Mouse (Mus musculus) C2C12 (cell line): ENCODE results near the gene Gm18596. TPM values are rescaled to one million over a fixed set of nuclear protein-coding genes. Genes with fewer than 3 reads are reported as not detected.
"Not testable (repeated sequence)": the region's sequence is repeated elsewhere in the genome, so short reads cannot be mapped to it uniquely, and the experiment has no call there.

ENCODE experiments used
- H3K27me3 ChIP-seq: one replicate; pipeline ENCODE4 v1.6.1; 2011; ENCODE audit not compliant: control insufficient read depth, insufficient read depth, insufficient read length
- H3K36me3 ChIP-seq: one replicate; pipeline ENCODE4 v1.6.1; 2011; ENCODE audit not compliant: control insufficient read depth, insufficient read depth
- H3K4me3 ChIP-seq: one replicate; pipeline ENCODE4 v1.5.1; 2011; ENCODE audit warnings: mild to moderate bottlenecking, control low read depth; ENCODE audit not compliant: poor library complexity, insufficient read depth, severe bottlenecking
- H3K79me2 ChIP-seq: one replicate; pipeline ENCODE4 v1.6.1; 2011; ENCODE audit not compliant: control insufficient read depth, insufficient read depth
- H3K79me3 ChIP-seq: one replicate; pipeline ENCODE4 v1.6.1; 2011; ENCODE audit warnings: low read depth, control low read depth
- H3ac ChIP-seq: one replicate; pipeline ENCODE3; 2011; ENCODE audit warnings: low read depth; ENCODE audit not compliant: control insufficient read depth, insufficient read length
- CEBPB ChIP-seq: IDR thresholded peaks from one replicate; pipeline ENCODE4 v1.6.1; 2011; ENCODE audit warnings: low read depth, mild to moderate bottlenecking, control low read depth, moderate library complexity
- CTCF ChIP-seq: IDR thresholded peaks from one replicate; pipeline ENCODE4 v1.5.1; 2011; ENCODE audit not compliant: control insufficient read depth, insufficient read depth, insufficient read length
- FOSL1 ChIP-seq: IDR thresholded peaks from one replicate; pipeline ENCODE4 v1.8.0; 2011; ENCODE audit warnings: mild to moderate bottlenecking, low read length; ENCODE audit not compliant: poor library complexity, insufficient read depth, severe bottlenecking
- MAX ChIP-seq: IDR thresholded peaks from one replicate; pipeline ENCODE4 v1.6.1; 2011; ENCODE audit warnings: mild to moderate bottlenecking, control low read depth
- MYOD1 ChIP-seq: IDR thresholded peaks from one replicate; pipeline ENCODE4 v1.6.1; 2011; ENCODE audit warnings: low read depth; ENCODE audit not compliant: control insufficient read depth, insufficient read length
- MYOG ChIP-seq: IDR thresholded peaks from one replicate; pipeline ENCODE4 v1.6.1; 2011; ENCODE audit not compliant: control insufficient read depth, insufficient read length; ENCODE audit errors: extremely low read depth
- USF1 ChIP-seq: IDR thresholded peaks from one replicate; pipeline ENCODE4 v1.6.1; 2011; ENCODE audit warnings: low read depth, mild to moderate bottlenecking, control low read depth, moderate library complexity
- polyA plus RNA-seq: library from polyadenylated mRNA; unstranded; fragments of >200 nt; fragmentation: generic; extraction: Trizol; gene quantifications from one replicate; pipeline ENCODE4 v1.2.1, GENCODE M21; 2012; ENCODE audit warnings: missing spikeins

The Gm18596 gene
- polyA plus RNA-seq, 1 experiment, result not detected

DNA sequence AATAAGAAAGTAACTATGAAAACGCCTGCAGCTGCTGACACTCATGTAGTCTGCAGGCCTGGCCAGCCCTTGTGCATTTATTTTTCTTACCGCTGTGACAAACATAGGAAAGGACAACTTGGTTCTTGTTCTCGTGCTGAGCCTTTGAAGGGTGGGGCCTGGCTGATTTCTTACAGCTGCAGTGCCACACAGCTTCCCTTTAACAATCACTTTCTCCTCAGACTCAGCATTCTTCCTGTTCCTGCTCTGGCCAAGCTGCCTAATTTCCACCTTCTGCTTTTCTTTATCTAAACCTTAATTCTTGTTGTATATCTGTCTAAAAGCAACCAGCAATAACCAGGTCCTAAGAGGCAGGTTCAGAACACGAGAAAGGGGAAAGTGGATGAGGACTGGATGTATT is 28.7 kb downstream of the Gm18596 start:
- Histone ChIP-seq H3K36me3 (no peaks in the 10 kb centered on the region), H3ac (no peak overlapping the region), H3K27me3 (peaks cover 5% of the 10 kb centered on the region), H3K79me3 (no peaks in the 10 kb centered on the region), H3K4me3 (no peak overlapping the region), H3K79me2 (no peaks in the 10 kb centered on the region)
- no peak for TF ChIP-seq MAX
- no peak for TF ChIP-seq MYOD1
- no peak for TF ChIP-seq MYOG
- no peak for TF ChIP-seq FOSL1
- TF ChIP-seq CTCF, result no peak
- TF ChIP-seq USF1, result no peak
- TF ChIP-seq CEBPB, result no peak

DNA sequence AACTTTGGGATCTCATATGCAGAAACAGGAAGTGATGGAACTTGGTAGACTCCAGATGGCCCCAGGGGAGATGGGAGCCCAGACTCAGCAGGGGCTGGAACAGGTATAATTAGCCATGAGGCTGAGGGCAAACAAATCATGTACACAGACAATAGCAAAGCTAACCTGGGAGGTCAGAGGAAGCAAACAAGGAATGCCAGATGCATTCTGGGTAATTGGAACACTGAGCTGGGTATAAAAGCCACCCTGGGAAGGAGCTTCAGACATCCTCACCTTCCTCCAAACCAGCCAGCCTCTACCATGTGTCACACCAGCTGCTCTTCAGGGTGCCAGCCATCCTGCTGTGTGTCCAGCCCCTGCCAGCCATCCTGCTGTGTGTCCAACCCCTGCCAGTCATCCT is 31.3 kb downstream of the Gm18596 start, which contains the start of gene Gm10024:
TSS of gene Gm10024 (plus strand) at position 301 of the 400 bp plus-strand sequence.
- not testable (repeated sequence) for H3K27me3 ChIP-seq, H3ac ChIP-seq, H3K36me3 ChIP-seq, H3K79me2 ChIP-seq, H3K4me3 ChIP-seq, H3K79me3 ChIP-seq

DNA sequence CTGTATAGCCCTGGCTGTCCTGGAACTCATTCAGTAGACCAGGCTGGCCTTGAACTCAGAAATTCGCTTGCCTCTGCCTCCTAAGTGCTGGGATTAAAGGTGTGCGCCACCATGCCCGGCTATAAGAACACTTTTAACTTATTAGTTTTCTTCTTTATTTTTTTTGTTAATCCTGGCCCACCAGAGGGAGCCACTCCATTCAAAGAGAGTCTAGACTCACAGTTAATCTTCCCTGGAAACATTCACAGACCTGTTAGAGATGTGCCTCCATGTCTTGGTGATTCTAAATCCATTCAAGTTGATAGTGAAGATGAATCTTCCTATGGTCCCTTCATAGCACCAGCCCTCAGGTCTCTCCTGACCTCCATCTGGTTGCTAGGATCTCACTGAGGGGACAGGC is 32.6 kb downstream of the Gm18596 start:
- no peak for TF ChIP-seq FOSL1
- TF ChIP-seq USF1, result no peak
- no peak for TF ChIP-seq MYOG
- TF ChIP-seq CEBPB, result no peak

DNA sequence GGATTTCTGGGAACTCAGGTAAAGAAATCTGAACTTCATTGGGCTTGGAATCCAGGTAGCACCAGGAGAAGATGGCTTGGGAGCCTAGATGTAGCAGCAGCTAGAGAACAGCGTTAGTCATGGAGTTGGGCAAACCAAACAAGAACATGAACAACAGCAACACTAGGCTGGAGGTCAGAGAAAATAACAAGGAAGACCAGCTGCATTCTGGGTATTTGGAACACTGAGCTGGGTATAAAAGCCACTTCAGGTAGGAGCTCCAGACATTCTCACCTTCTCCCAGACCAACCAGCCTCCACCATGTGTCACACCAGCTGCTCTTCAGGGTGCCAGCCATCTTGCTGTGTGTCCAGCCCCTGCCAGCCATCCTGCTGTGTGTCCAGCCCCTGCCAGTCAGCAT is 36.1 kb downstream of the Gm18596 start, which contains the start of gene Gm10272:
TSS of gene Gm10272 (plus strand) at position 301 of the 400 bp plus-strand sequence.
- H3K4me3 ChIP-seq, result no peak within 1 kb of the TSS
- H3K36me3 ChIP-seq, result no peaks in the 10 kb centered on the region
- H3ac ChIP-seq, result no peak within 1 kb of the TSS
- H3K79me2 ChIP-seq, result no peaks in the 10 kb centered on the region
- H3K27me3 ChIP-seq, result peaks cover 5% of the 10 kb centered on the region
- H3K79me3 ChIP-seq, result no peaks in the 10 kb centered on the region
- TF ChIP-seq FOSL1 (no peak), USF1 (no peak), MAX (no peak), CEBPB (no peak), MYOD1 (no peak), CTCF (no peak), MYOG (no peak)

More for the DNA sequence above, 32.6 kb downstream of the Gm18596 start:
- Histone ChIP-seq H3K27me3 (peaks cover 5% of the 10 kb centered on the region), H3ac (no peak overlapping the region), H3K79me2 (no peaks in the 10 kb centered on the region), H3K79me3 (no peaks in the 10 kb centered on the region), H3K4me3 (no peak overlapping the region), H3K36me3 (no peaks in the 10 kb centered on the region)

DNA sequence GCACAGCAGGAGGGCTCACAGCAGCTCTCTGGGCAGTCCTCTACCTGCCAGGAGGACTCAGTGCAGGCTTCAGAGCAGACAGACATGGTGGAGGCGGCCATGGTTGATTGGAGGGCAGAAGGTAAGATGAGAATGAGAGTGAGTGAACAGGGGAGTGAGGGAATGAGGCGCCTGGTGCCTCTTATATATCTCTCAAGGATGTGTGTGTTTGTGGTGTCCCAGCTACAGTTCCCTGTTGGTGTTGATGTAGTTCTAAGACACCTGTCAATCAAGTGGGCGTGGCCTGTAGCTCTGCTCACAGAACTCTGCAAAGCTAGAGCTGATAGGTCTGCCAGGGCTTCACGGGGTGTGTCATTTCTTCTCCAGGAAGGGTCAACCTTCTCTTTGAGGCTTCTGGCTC is 45.3 kb downstream of the Gm18596 start, which contains the start of gene Gm9508:
TSS of gene Gm9508 (minus strand) at position 101 of the 400 bp plus-strand sequence.
- Histone ChIP-seq H3ac (no peak within 1 kb of the TSS), H3K4me3 (no peak within 1 kb of the TSS), H3K79me3 (no peaks in the 10 kb centered on the region), H3K27me3 (peaks cover 24% of the 10 kb centered on the region), H3K36me3 (no peaks in the 10 kb centered on the region), H3K79me2 (no peaks in the 10 kb centered on the region)
- TF ChIP-seq MAX (no peak), CEBPB (no peak), MYOD1 (no peak), CTCF (no peak), FOSL1 (no peak), USF1 (no peak), MYOG (no peak)

Other genes with a start within 250 kb of the Gm18596 start
- gene Fam207a, start 226.9 kb downstream of the Gm18596 start, polyA plus RNA-seq, result 45.2 TPM
- 0.47 TPM for gene Itgb2, start 212.4 kb downstream of the Gm18596 start, polyA plus RNA-seq
- 96.1 TPM for gene Pttg1ip, start 160.9 kb downstream of the Gm18596 start, polyA plus RNA-seq
- 152 TPM for gene Sumo3, start 136.5 kb downstream of the Gm18596 start, polyA plus RNA-seq
- gene Gm49325, start 136.4 kb downstream of the Gm18596 start, polyA plus RNA-seq, result 5.1 TPM
- gene Ube2g2, start 120.4 kb downstream of the Gm18596 start, polyA plus RNA-seq, result 85.5 TPM
- gene Tspear, start 56.1 kb downstream of the Gm18596 start, polyA plus RNA-seq, result not detected
- gene Gm19402, start 51.9 kb downstream of the Gm18596 start, polyA plus RNA-seq, result not detected
- not detected for gene Gm9508, start 45.4 kb downstream of the Gm18596 start, polyA plus RNA-seq
- not detected for gene Gm10272, start 36.0 kb downstream of the Gm18596 start, polyA plus RNA-seq
- not detected for gene Gm10024, start 31.2 kb downstream of the Gm18596 start, polyA plus RNA-seq
- not detected for gene Gm10142, start 26.8 kb downstream of the Gm18596 start, polyA plus RNA-seq
- gene Krtap12-1, start 22.0 kb downstream of the Gm18596 start, polyA plus RNA-seq, result not detected
- gene Gm10100, start 16.2 kb downstream of the Gm18596 start, polyA plus RNA-seq, result not detected
- not detected for gene Gm9736, start 8.7 kb upstream of the Gm18596 start, polyA plus RNA-seq
- gene Gm3233, start 17.0 kb upstream of the Gm18596 start, polyA plus RNA-seq, result not detected
- not detected for gene Gm3238, start 28.7 kb upstream of the Gm18596 start, polyA plus RNA-seq
- gene Gm7138, start 34.3 kb upstream of the Gm18596 start, polyA plus RNA-seq, result not detected
- not detected for gene Gm3250, start 39.9 kb upstream of the Gm18596 start, polyA plus RNA-seq
- gene Gm7137, start 45.6 kb upstream of the Gm18596 start, polyA plus RNA-seq, result not detected
- not detected for gene Gm9639, start 52.4 kb upstream of the Gm18596 start, polyA plus RNA-seq
- not detected for gene Gm19668, start 56.5 kb upstream of the Gm18596 start, polyA plus RNA-seq
- gene Gm9507, start 69.2 kb upstream of the Gm18596 start, polyA plus RNA-seq, result not detected
- gene Gm2696, start 72.0 kb upstream of the Gm18596 start, polyA plus RNA-seq, result not detected
- not detected for gene Krtap10-4, start 84.5 kb upstream of the Gm18596 start, polyA plus RNA-seq
- not detected for gene Krtap10-10, start 93.3 kb upstream of the Gm18596 start, polyA plus RNA-seq
- gene Gm36176, start 104.2 kb upstream of the Gm18596 start, polyA plus RNA-seq, result not detected
- gene Gm10318, start 110.2 kb upstream of the Gm18596 start, polyA plus RNA-seq, result not detected
- gene Gm3285, start 119.3 kb upstream of the Gm18596 start, polyA plus RNA-seq, result not detected
- gene Lrrc3, start 159.9 kb upstream of the Gm18596 start, polyA plus RNA-seq, result 0.01 TPM
- 0.02 TPM for gene Trpm2, start 227.9 kb upstream of the Gm18596 start, polyA plus RNA-seq
- gene 1810043G02Rik, start 235.9 kb upstream of the Gm18596 start, polyA plus RNA-seq, result 14.6 TPM